Mouse (Mus musculus): ENCODE data around the gene Rgs9. TPM values are rescaled to one million over a fixed set of nuclear protein-coding genes. Genes with fewer than 3 reads are reported as not detected.
"Not testable (repeated sequence)": the region's sequence is repeated elsewhere in the genome, so short reads cannot be mapped to it uniquely, and the experiment has no call there.

The Rgs9 gene
- total RNA-seq, 2 experiments from 2014 or later = 12.5 TPM

GRCm38 (mm10) chr11:109311885-109312605 is 14.1 kb upstream of the Rgs9 start:
- DNase-seq (ENCODE audit: extremely low spot score in 1 of 2, low spot score in 1 of 2) = peak; percentile 64 to 72

- no peak for DNase-seq (ENCODE audit: extremely low spot score in 1 of 2, low spot score in 1 of 2)
Measured at GRCm38 (mm10) chr11:109305680-109306079, 7.8 kb upstream of the Rgs9 start.

GRCm38 (mm10) chr11:109302338-109302737 is 4.4 kb upstream of the Rgs9 start:
- no peak for DNase-seq (ENCODE audit: extremely low spot score in 1 of 2, low spot score in 1 of 2)

GRCm38 (mm10) chr11:109297031-109297430 is 898 bp downstream of the Rgs9 start:
- no peak for DNase-seq (ENCODE audit: extremely low spot score in 1 of 2, low spot score in 1 of 2)

GRCm38 (mm10) chr11:109292056-109292455 is 5.9 kb downstream of the Rgs9 start:
- no peak for DNase-seq (ENCODE audit: extremely low spot score in 1 of 2, low spot score in 1 of 2)

GRCm38 (mm10) chr11:109289378-109289777 is 8.6 kb downstream of the Rgs9 start:
- not testable (repeated sequence) for DNase-seq (ENCODE audit: extremely low spot score in 1 of 2, low spot score in 1 of 2)

GRCm38 (mm10) chr11:109284811-109285210 is 13.1 kb downstream of the Rgs9 start:
- no peak for DNase-seq (ENCODE audit: extremely low spot score in 1 of 2, low spot score in 1 of 2)

GRCm38 (mm10) chr11:109278186-109278585 is 19.7 kb downstream of the Rgs9 start:
- peak in 1 of 2 experiments; percentile 27 for DNase-seq (ENCODE audit: extremely low spot score in 1 of 2, low spot score in 1 of 2)

- DNase-seq (ENCODE audit: extremely low spot score in 1 of 2, low spot score in 1 of 2) = no peak
Measured at GRCm38 (mm10) chr11:109271399-109271798, 26.5 kb downstream of the Rgs9 start.

- DNase-seq (ENCODE audit: extremely low spot score in 1 of 2, low spot score in 1 of 2) = no peak
Measured at GRCm38 (mm10) chr11:109270366-109270765, 27.6 kb downstream of the Rgs9 start.

- no peak for DNase-seq (ENCODE audit: extremely low spot score in 1 of 2, low spot score in 1 of 2)
Measured at GRCm38 (mm10) chr11:109269662-109270341, 28.1 kb downstream of the Rgs9 start.

GRCm38 (mm10) chr11:109269283-109269661 is 28.7 kb downstream of the Rgs9 start:
- no peak for DNase-seq (ENCODE audit: extremely low spot score in 1 of 2, low spot score in 1 of 2)

GRCm38 (mm10) chr11:109266161-109266910 is 31.6 kb downstream of the Rgs9 start:
- peak in 1 of 2 experiments; percentile 23 for DNase-seq (ENCODE audit: extremely low spot score in 1 of 2, low spot score in 1 of 2)

- DNase-seq (ENCODE audit: extremely low spot score in 1 of 2, low spot score in 1 of 2) = no peak
Measured at GRCm38 (mm10) chr11:109264159-109264768, 33.7 kb downstream of the Rgs9 start.

GRCm38 (mm10) chr11:109260561-109260960 is 37.4 kb downstream of the Rgs9 start:
- no peak for DNase-seq (ENCODE audit: extremely low spot score in 1 of 2, low spot score in 1 of 2)

GRCm38 (mm10) chr11:109258941-109259910 is 38.7 kb downstream of the Rgs9 start:
- peak; percentile 22 to 29 for DNase-seq (ENCODE audit: extremely low spot score in 1 of 2, low spot score in 1 of 2)

- DNase-seq (ENCODE audit: extremely low spot score in 1 of 2, low spot score in 1 of 2) = no peak
Measured at GRCm38 (mm10) chr11:109257824-109258223, 40.1 kb downstream of the Rgs9 start.

- DNase-seq (ENCODE audit: extremely low spot score in 1 of 2, low spot score in 1 of 2) = no peak
Measured at GRCm38 (mm10) chr11:109255022-109255421, 42.9 kb downstream of the Rgs9 start.

GRCm38 (mm10) chr11:109252483-109252882 is 45.4 kb downstream of the Rgs9 start:
- DNase-seq (ENCODE audit: extremely low spot score in 1 of 2, low spot score in 1 of 2) = no peak

GRCm38 (mm10) chr11:109250566-109250965 is 47.4 kb downstream of the Rgs9 start:
- DNase-seq (ENCODE audit: extremely low spot score in 1 of 2, low spot score in 1 of 2) = no peak

Data from layer of hippocampus, postnatal 25 days (tissue).